Mouse (Mus musculus): ENCODE data around the gene H2al1b. TPM values are rescaled to one million over a fixed set of nuclear protein-coding genes. Genes with fewer than 3 reads are reported as not detected.
"Not testable (repeated sequence)": the region's sequence is repeated elsewhere in the genome, so short reads cannot be mapped to it uniquely, and the experiment has no call there.

The H2al1b gene
- not detected for total RNA-seq (2022)

GRCm38 (mm10) chrX:11302132-11302531 is at the start of gene H2al1b:
TSS of gene H2al1b (plus strand) at chrX:11302432.
- not testable (repeated sequence) for DNase-seq (ENCODE audit: low spot score in 2 of 2)

- no peak for DNase-seq (ENCODE audit: low spot score in 2 of 2)
Measured at GRCm38 (mm10) chrX:11254062-11254461, 48.2 kb upstream of the H2al1b start.

- no peak for DNase-seq (ENCODE audit: low spot score in 2 of 2)
Measured at GRCm38 (mm10) chrX:11254521-11255207, 47.6 kb upstream of the H2al1b start.

GRCm38 (mm10) chrX:11255564-11256360 is 46.5 kb upstream of the H2al1b start:
- DNase-seq (ENCODE audit: low spot score in 2 of 2) = no peak

- no peak for DNase-seq (ENCODE audit: low spot score in 2 of 2)
Measured at GRCm38 (mm10) chrX:11264918-11265317, 37.3 kb upstream of the H2al1b start.

- peak; percentile 7 to 17 for DNase-seq (ENCODE audit: low spot score in 2 of 2)
Measured at GRCm38 (mm10) chrX:11267791-11268190, 34.4 kb upstream of the H2al1b start.

GRCm38 (mm10) chrX:11269074-11269473 is 33.2 kb upstream of the H2al1b start:
- DNase-seq (ENCODE audit: low spot score in 2 of 2) = no peak

- DNase-seq (ENCODE audit: low spot score in 2 of 2) = no peak
Measured at GRCm38 (mm10) chrX:11273190-11273589, 29.0 kb upstream of the H2al1b start.

GRCm38 (mm10) chrX:11277083-11277482 is 25.1 kb upstream of the H2al1b start:
- no peak for DNase-seq (ENCODE audit: low spot score in 2 of 2)

- no peak for DNase-seq (ENCODE audit: low spot score in 2 of 2)
Measured at GRCm38 (mm10) chrX:11280741-11281140, 21.5 kb upstream of the H2al1b start.

- DNase-seq (ENCODE audit: low spot score in 2 of 2) = no peak
Measured at GRCm38 (mm10) chrX:11288306-11288882, 13.8 kb upstream of the H2al1b start.

- no peak for DNase-seq (ENCODE audit: low spot score in 2 of 2)
Measured at GRCm38 (mm10) chrX:11289244-11289643, 13.0 kb upstream of the H2al1b start.

GRCm38 (mm10) chrX:11298957-11299356 is 3.3 kb upstream of the H2al1b start, which contains the start of gene H2al1a:
TSS of gene H2al1a (plus strand) at chrX:11299257.
- DNase-seq (ENCODE audit: low spot score in 2 of 2) = not testable (repeated sequence)

GRCm38 (mm10) chrX:11305355-11305754 is 3.1 kb downstream of the H2al1b start, which contains the start of gene H2al1c:
TSS of gene H2al1c (plus strand) at chrX:11305655.
- not testable (repeated sequence) for DNase-seq (ENCODE audit: low spot score in 2 of 2)

- not testable (repeated sequence) for DNase-seq (ENCODE audit: low spot score in 2 of 2)
Measured at GRCm38 (mm10) chrX:11308524-11308923, 6.3 kb downstream of the H2al1b start, which contains the start of gene H2al1d. TSS of gene H2al1d (plus strand) at chrX:11308824.

- not testable (repeated sequence) for DNase-seq (ENCODE audit: low spot score in 2 of 2)
Measured at GRCm38 (mm10) chrX:11311634-11312033, 9.4 kb downstream of the H2al1b start, which contains the start of gene H2al1e. TSS of gene H2al1e (plus strand) at chrX:11311934.

GRCm38 (mm10) chrX:11314858-11315257 is 12.6 kb downstream of the H2al1b start, which contains the start of gene H2al1f:
TSS of gene H2al1f (plus strand) at chrX:11315158.
- DNase-seq (ENCODE audit: low spot score in 2 of 2) = not testable (repeated sequence)

- not testable (repeated sequence) for DNase-seq (ENCODE audit: low spot score in 2 of 2)
Measured at GRCm38 (mm10) chrX:11317956-11318355, 15.7 kb downstream of the H2al1b start, which contains the start of gene H2al1g. TSS of gene H2al1g (plus strand) at chrX:11318256.

- not testable (repeated sequence) for DNase-seq (ENCODE audit: low spot score in 2 of 2)
Measured at GRCm38 (mm10) chrX:11321192-11321591, 19.0 kb downstream of the H2al1b start, which contains the start of gene H2al1h. TSS of gene H2al1h (plus strand) at chrX:11321492.

- not testable (repeated sequence) for DNase-seq (ENCODE audit: low spot score in 2 of 2)
Measured at GRCm38 (mm10) chrX:11324359-11324758, 22.1 kb downstream of the H2al1b start, which contains the start of gene H2al1i. TSS of gene H2al1i (plus strand) at chrX:11324659.

GRCm38 (mm10) chrX:11327522-11327921 is 25.3 kb downstream of the H2al1b start, which contains the start of gene H2al1j:
TSS of gene H2al1j (plus strand) at chrX:11327822.
- not testable (repeated sequence) for DNase-seq (ENCODE audit: low spot score in 2 of 2)
